Mouse (Mus musculus): Measurements from ENCODE around the gene Vmn1r220. TPM values are rescaled to one million over a fixed set of nuclear protein-coding genes. Genes with fewer than 3 reads are reported as not detected.
"Not testable (repeated sequence)": the region's sequence is repeated elsewhere in the genome, so short reads cannot be mapped to it uniquely, and the experiment has no call there.

Vmn1r220 gene
- polyA plus RNA-seq (2015; fragmentation: Nextera tagmentation; extraction: Ambion mirVana) = not detected in 2 replicates

- Histone ChIP-seq H3K4me3 (ENCODE audit: low read length) (no peak within 1 kb of the TSS), H3K36me3 (ENCODE audit: control insufficient read depth, insufficient read depth, low read length) (no peaks in the 10 kb centered on the region), H3K27me3 (ENCODE audit: control insufficient read depth, insufficient read depth, low read depth, low read length) (no peaks in the 10 kb centered on the region), H3K9ac (ENCODE audit: low read length) (no peak within 1 kb of the TSS), H3K9me3 (ENCODE audit: control insufficient read depth, low read length) (no peaks in the 10 kb centered on the region), H3K4me2 (ENCODE audit: low read depth, low read length) (no peak within 1 kb of the TSS), H3K27ac (ENCODE audit: low read length) (no peak within 1 kb of the TSS), H3K4me1 (replicated peaks; ENCODE audit: control insufficient read depth, insufficient read depth, low read length) (no peaks in the 10 kb centered on the region)
- WGBS = 78% methylated on average over 2 of the region's 2 CpGs
- no peak for ATAC-seq (ENCODE audit: low read depth)
Measured at GRCm38 (mm10) chr13:23187875-23188274, at the start of gene Vmn1r220. Gene Vmn1r220, minus strand, starts transcription at chr13:23187975.

GRCm38 (mm10) chr13:23235847-23236246 lies 48.1 kb upstream of the Vmn1r220 start, which contains the start of gene Vmn1r222:
Gene Vmn1r222, minus strand, starts transcription at chr13:23235947.
- not testable (repeated sequence) for H3K27me3 ChIP-seq (ENCODE audit: control insufficient read depth, insufficient read depth, low read depth, low read length); H3K4me2 ChIP-seq (ENCODE audit: low read depth, low read length); H3K4me1 ChIP-seq (replicated peaks; ENCODE audit: control insufficient read depth, insufficient read depth, low read length); H3K9me3 ChIP-seq (ENCODE audit: control insufficient read depth, low read length); H3K36me3 ChIP-seq (ENCODE audit: control insufficient read depth, insufficient read depth, low read length); H3K4me3 ChIP-seq (ENCODE audit: low read length); ATAC-seq (ENCODE audit: low read depth); H3K9ac ChIP-seq (ENCODE audit: low read length); H3K27ac ChIP-seq (ENCODE audit: low read length)

GRCm38 (mm10) chr13:23213827-23214226 lies 26.1 kb upstream of the Vmn1r220 start, which contains the start of gene Vmn1r221:
Gene Vmn1r221, plus strand, starts transcription at chr13:23214127.
- H3K9me3 ChIP-seq (ENCODE audit: control insufficient read depth, low read length); H3K27ac ChIP-seq (ENCODE audit: low read length); H3K4me3 ChIP-seq (ENCODE audit: low read length); H3K36me3 ChIP-seq (ENCODE audit: control insufficient read depth, insufficient read depth, low read length); ATAC-seq (ENCODE audit: low read depth); H3K27me3 ChIP-seq (ENCODE audit: control insufficient read depth, insufficient read depth, low read depth, low read length); H3K4me1 ChIP-seq (replicated peaks; ENCODE audit: control insufficient read depth, insufficient read depth, low read length); H3K9ac ChIP-seq (ENCODE audit: low read length); H3K4me2 ChIP-seq (ENCODE audit: low read depth, low read length): not testable (repeated sequence)
- 69% methylated on average over 2 of the region's 2 CpGs for WGBS

GRCm38 (mm10) chr13:23203885-23204284 lies 16.1 kb upstream of the Vmn1r220 start:
- not testable (repeated sequence) for H3K9ac ChIP-seq (ENCODE audit: low read length); H3K9me3 ChIP-seq (ENCODE audit: control insufficient read depth, low read length); H3K4me1 ChIP-seq (replicated peaks; ENCODE audit: control insufficient read depth, insufficient read depth, low read length); H3K27ac ChIP-seq (ENCODE audit: low read length); H3K36me3 ChIP-seq (ENCODE audit: control insufficient read depth, insufficient read depth, low read length); H3K4me3 ChIP-seq (ENCODE audit: low read length); H3K27me3 ChIP-seq (ENCODE audit: control insufficient read depth, insufficient read depth, low read depth, low read length); H3K4me2 ChIP-seq (ENCODE audit: low read depth, low read length); ATAC-seq (ENCODE audit: low read depth)
- 64% methylated on average over 1 of the region's 1 CpGs for WGBS

- not testable (repeated sequence) for H3K9ac ChIP-seq (ENCODE audit: low read length); ATAC-seq (ENCODE audit: low read depth); H3K4me1 ChIP-seq (replicated peaks; ENCODE audit: control insufficient read depth, insufficient read depth, low read length); H3K27ac ChIP-seq (ENCODE audit: low read length); H3K4me3 ChIP-seq (ENCODE audit: low read length); H3K4me2 ChIP-seq (ENCODE audit: low read depth, low read length); H3K36me3 ChIP-seq (ENCODE audit: control insufficient read depth, insufficient read depth, low read length); H3K27me3 ChIP-seq (ENCODE audit: control insufficient read depth, insufficient read depth, low read depth, low read length); H3K9me3 ChIP-seq (ENCODE audit: control insufficient read depth, low read length)
- 65% methylated on average over 4 of the region's 4 CpGs for WGBS
Measured at GRCm38 (mm10) chr13:23166471-23166870, 21.3 kb downstream of the Vmn1r220 start.

- no peak within 1 kb of the TSS for H3K4me2 ChIP-seq (ENCODE audit: low read depth, low read length)
Measured at GRCm38 (mm10) chr13:23159012-23159411, 28.8 kb downstream of the Vmn1r220 start, which contains the start of gene Vmn1r219. Gene Vmn1r219, plus strand, starts transcription at chr13:23159312.

GRCm38 (mm10) chr13:23157848-23158247 lies 29.9 kb downstream of the Vmn1r220 start:
- H3K27ac ChIP-seq (ENCODE audit: low read length) = no peak overlapping the region
- no peak overlapping the region for H3K4me2 ChIP-seq (ENCODE audit: low read depth, low read length)
- no peaks in the 10 kb centered on the region for H3K36me3 ChIP-seq (ENCODE audit: control insufficient read depth, insufficient read depth, low read length)
- 34% methylated on average over 3 of the region's 3 CpGs for WGBS
- H3K4me3 ChIP-seq (ENCODE audit: low read length) = no peak overlapping the region
- no peak overlapping the region for H3K9ac ChIP-seq (ENCODE audit: low read length)
- H3K9me3 ChIP-seq (ENCODE audit: control insufficient read depth, low read length) = no peaks in the 10 kb centered on the region
- H3K27me3 ChIP-seq (ENCODE audit: control insufficient read depth, insufficient read depth, low read depth, low read length) = no peaks in the 10 kb centered on the region
- peak; percentile 28; the same call in 1 of the 2 replicates for ATAC-seq (ENCODE audit: low read depth)
- H3K4me1 ChIP-seq (replicated peaks; ENCODE audit: control insufficient read depth, insufficient read depth, low read length) = no peaks in the 10 kb centered on the region

More at GRCm38 (mm10) chr13:23159012-23159411, 28.8 kb downstream of the Vmn1r220 start, which contains the start of gene Vmn1r219:
- no peaks in the 10 kb centered on the region for H3K27me3 ChIP-seq (ENCODE audit: control insufficient read depth, insufficient read depth, low read depth, low read length)
- no peak for ATAC-seq (ENCODE audit: low read depth)
- H3K4me1 ChIP-seq (replicated peaks; ENCODE audit: control insufficient read depth, insufficient read depth, low read length) = no peaks in the 10 kb centered on the region
- H3K9me3 ChIP-seq (ENCODE audit: control insufficient read depth, low read length) = no peaks in the 10 kb centered on the region
- WGBS = 74% methylated on average over 4 of the region's 4 CpGs
- no peak within 1 kb of the TSS for H3K9ac ChIP-seq (ENCODE audit: low read length)
- no peaks in the 10 kb centered on the region for H3K36me3 ChIP-seq (ENCODE audit: control insufficient read depth, insufficient read depth, low read length)
- H3K27ac ChIP-seq (ENCODE audit: low read length) = no peak within 1 kb of the TSS
- no peak within 1 kb of the TSS for H3K4me3 ChIP-seq (ENCODE audit: low read length)

- no peak for ATAC-seq (ENCODE audit: low read depth)
- no peaks in the 10 kb centered on the region for H3K36me3 ChIP-seq (ENCODE audit: control insufficient read depth, insufficient read depth, low read length)
- no peaks in the 10 kb centered on the region for H3K9me3 ChIP-seq (ENCODE audit: control insufficient read depth, low read length)
- WGBS = 76% methylated on average over 2 of the region's 2 CpGs
- H3K27me3 ChIP-seq (ENCODE audit: control insufficient read depth, insufficient read depth, low read depth, low read length) = no peaks in the 10 kb centered on the region
- no peak overlapping the region for H3K4me3 ChIP-seq (ENCODE audit: low read length)
- no peak overlapping the region for H3K4me2 ChIP-seq (ENCODE audit: low read depth, low read length)
- H3K27ac ChIP-seq (ENCODE audit: low read length) = no peak overlapping the region
- no peak overlapping the region for H3K9ac ChIP-seq (ENCODE audit: low read length)
- no peaks in the 10 kb centered on the region for H3K4me1 ChIP-seq (replicated peaks; ENCODE audit: control insufficient read depth, insufficient read depth, low read length)
Measured at GRCm38 (mm10) chr13:23138880-23139279, 48.9 kb downstream of the Vmn1r220 start.

GRCm38 (mm10) chr13:23133501-23133900 lies 54.3 kb downstream of the Vmn1r220 start:
- H3K4me2 ChIP-seq (ENCODE audit: low read depth, low read length) = no peak overlapping the region
- ATAC-seq (ENCODE audit: low read depth) = no peak
- H3K27ac ChIP-seq (ENCODE audit: low read length) = no peak overlapping the region
- 54% methylated on average over 1 of the region's 1 CpGs for WGBS
- no peaks in the 10 kb centered on the region for H3K9me3 ChIP-seq (ENCODE audit: control insufficient read depth, low read length)
- H3K4me1 ChIP-seq (replicated peaks; ENCODE audit: control insufficient read depth, insufficient read depth, low read length) = no peaks in the 10 kb centered on the region
- no peak overlapping the region for H3K9ac ChIP-seq (ENCODE audit: low read length)
- H3K27me3 ChIP-seq (ENCODE audit: control insufficient read depth, insufficient read depth, low read depth, low read length) = no peaks in the 10 kb centered on the region
- H3K36me3 ChIP-seq (ENCODE audit: control insufficient read depth, insufficient read depth, low read length) = no peaks in the 10 kb centered on the region
- no peak overlapping the region for H3K4me3 ChIP-seq (ENCODE audit: low read length)

- no peaks in the 10 kb centered on the region for H3K9me3 ChIP-seq (ENCODE audit: control insufficient read depth, low read length)
- ATAC-seq (ENCODE audit: low read depth) = no peak
- WGBS = 59% methylated on average over 3 of the region's 3 CpGs
- no peaks in the 10 kb centered on the region for H3K4me1 ChIP-seq (replicated peaks; ENCODE audit: control insufficient read depth, insufficient read depth, low read length)
- H3K27me3 ChIP-seq (ENCODE audit: control insufficient read depth, insufficient read depth, low read depth, low read length) = no peaks in the 10 kb centered on the region
- H3K27ac ChIP-seq (ENCODE audit: low read length) = no peak within 1 kb of the TSS
- no peak within 1 kb of the TSS for H3K4me3 ChIP-seq (ENCODE audit: low read length)
- no peak within 1 kb of the TSS for H3K4me2 ChIP-seq (ENCODE audit: low read depth, low read length)
- no peak within 1 kb of the TSS for H3K9ac ChIP-seq (ENCODE audit: low read length)
- H3K36me3 ChIP-seq (ENCODE audit: control insufficient read depth, insufficient read depth, low read length) = no peaks in the 10 kb centered on the region
Measured at GRCm38 (mm10) chr13:23133099-23133498, 54.7 kb downstream of the Vmn1r220 start, which contains the start of gene Vmn1r218. Gene Vmn1r218, plus strand, starts transcription at chr13:23133155.
